Mouse (Mus musculus): ENCODE measurements at regions not wholly inside any gene's neighbourhood (a gene's known extent, or its start where the extent isn't known, plus 50 kb on each side); places are given as distances from the start of the nearest gene placed in this dataset.

GRCm38 (mm10) chr16:73424851-73425250, 986.8 kb downstream of the Robo2 start:
- DNase-seq (ENCODE audit: low spot score): no peak

GRCm38 (mm10) chr16:73424311-73424710, 987.3 kb downstream of the Robo2 start:
- no peak for DNase-seq (ENCODE audit: low spot score)

- no peak for DNase-seq (ENCODE audit: low spot score)
Observed at GRCm38 (mm10) chr16:73404509-73404908, 1007.1 kb downstream of the Robo2 start.

- no peak for DNase-seq (ENCODE audit: low spot score)
Observed at GRCm38 (mm10) chr16:73404099-73404498, 1007.5 kb downstream of the Robo2 start.

GRCm38 (mm10) chr16:73379056-73379455, 1032.6 kb downstream of the Robo2 start:
- no peak for DNase-seq (ENCODE audit: low spot score)

- no peak for DNase-seq (ENCODE audit: low spot score)
Observed at GRCm38 (mm10) chr16:73374608-73375165, 1036.9 kb downstream of the Robo2 start.

- DNase-seq (ENCODE audit: low spot score): no peak
Observed at GRCm38 (mm10) chr16:73368607-73369233, 1042.9 kb downstream of the Robo2 start.

- no peak for DNase-seq (ENCODE audit: low spot score)
Observed at GRCm38 (mm10) chr16:73367926-73368325, 1043.7 kb downstream of the Robo2 start.

- DNase-seq (ENCODE audit: low spot score): no peak
Observed at GRCm38 (mm10) chr16:73367226-73367840, 1044.3 kb downstream of the Robo2 start.

- no peak for DNase-seq (ENCODE audit: low spot score)
Observed at GRCm38 (mm10) chr16:73350698-73351097, 1042.6 kb downstream of the Robo1 start.

- DNase-seq (ENCODE audit: low spot score): no peak
Observed at GRCm38 (mm10) chr16:73343941-73344340, 1035.8 kb downstream of the Robo1 start.

- DNase-seq (ENCODE audit: low spot score): no peak
Observed at GRCm38 (mm10) chr16:73343531-73343930, 1035.4 kb downstream of the Robo1 start.

GRCm38 (mm10) chr16:73317644-73318043, 1009.5 kb downstream of the Robo1 start:
- DNase-seq (ENCODE audit: low spot score): no peak

- DNase-seq (ENCODE audit: low spot score): no peak
Observed at GRCm38 (mm10) chr16:73310096-73310495, 1002.0 kb downstream of the Robo1 start.

- no peak for DNase-seq (ENCODE audit: low spot score)
Observed at GRCm38 (mm10) chr16:73279951-73280350, 971.8 kb downstream of the Robo1 start.

- no peak for DNase-seq (ENCODE audit: low spot score)
Observed at GRCm38 (mm10) chr16:73259691-73260090, 951.6 kb downstream of the Robo1 start.

GRCm38 (mm10) chr16:73259283-73259682, 951.2 kb downstream of the Robo1 start:
- DNase-seq (ENCODE audit: low spot score): no peak

GRCm38 (mm10) chr16:73245073-73245590, 937.0 kb downstream of the Robo1 start:
- DNase-seq (ENCODE audit: low spot score): no peak

GRCm38 (mm10) chr16:73230599-73230998, 922.5 kb downstream of the Robo1 start:
- DNase-seq (ENCODE audit: low spot score): no peak

GRCm38 (mm10) chr16:73217555-73217954, 909.4 kb downstream of the Robo1 start:
- no peak for DNase-seq (ENCODE audit: low spot score)

GRCm38 (mm10) chr16:73203542-73203941, 895.4 kb downstream of the Robo1 start:
- DNase-seq (ENCODE audit: low spot score): no peak

- no peak for DNase-seq (ENCODE audit: low spot score)
Observed at GRCm38 (mm10) chr16:73200991-73201390, 892.9 kb downstream of the Robo1 start.

GRCm38 (mm10) chr16:73182776-73183175, 874.7 kb downstream of the Robo1 start:
- DNase-seq (ENCODE audit: low spot score): no peak

Measured in heart, adult 8-10 months (tissue).